Mouse (Mus musculus) erythroblast, embryonic 14.5 days (primary cell): Measurements from ENCODE around the gene Gm4881.

ENCODE experiments used
- GATA1 ChIP-seq: IDR thresholded peaks from 2 replicates; pipeline ENCODE4 v1.6.1; 2012; ENCODE audit warnings: low read length, inconsistent platforms, mixed read lengths
- TAL1 ChIP-seq: IDR thresholded peaks from 3 replicates; pipeline ENCODE4 v1.6.1; 2012; ENCODE audit warnings: low read length, inconsistent platforms, mixed read lengths

DNA sequence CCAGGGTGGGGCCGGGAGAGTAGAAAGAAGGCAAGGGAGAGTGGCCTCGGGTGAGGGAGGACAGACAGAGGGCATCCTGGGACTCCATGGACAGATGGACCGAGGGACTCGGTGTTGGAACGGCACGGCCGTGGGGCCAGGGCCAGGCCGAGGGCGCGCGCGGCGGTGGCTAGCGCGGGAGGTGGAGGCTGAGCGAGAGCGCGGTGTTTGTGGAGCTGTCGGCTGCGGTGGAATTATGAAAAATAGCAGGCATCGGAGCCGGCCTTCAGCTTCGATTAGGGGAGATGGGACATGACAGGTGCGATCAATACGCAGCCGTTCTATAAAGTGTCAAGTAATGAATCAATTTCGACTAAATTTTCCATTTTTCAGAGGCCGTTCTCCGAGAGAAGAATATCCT is 4.5 kb upstream of the Gm4881 start:
- TF ChIP-seq TAL1 (no peak), GATA1 (no peak)
